Mouse (Mus musculus) cortical plate, adult 2 months (tissue): ENCODE results near the gene Csgalnact2.

Source experiments
- CTCF ChIP-seq: fragments of 200-500 bp; IDR thresholded peaks from 2 replicates; pipeline ENCODE4 v1.5.1; 2011; ENCODE audit warnings: mild to moderate bottlenecking, control low read depth, low read length; ENCODE audit not compliant: insufficient read depth; ENCODE audit errors: extremely low read depth
- POLR2A ChIP-seq: fragments of 200-500 bp; IDR thresholded peaks from 2 replicates; pipeline ENCODE4 v1.6.1; 2011; ENCODE audit warnings: mild to moderate bottlenecking, low read length, control low read depth; ENCODE audit not compliant: insufficient read depth; ENCODE audit errors: extremely low read depth

GRCm38 (mm10) chr6:118080711-118081110 is 58.2 kb downstream of the Csgalnact2 start:
- TF ChIP-seq CTCF = no peak
- TF ChIP-seq POLR2A = no peak
